Mouse (Mus musculus) liver, postnatal 0 days (tissue): ENCODE results near the gene Supt3. TPM values are rescaled to one million over a fixed set of nuclear protein-coding genes. Genes with fewer than 3 reads are reported as not detected.

Experiments
- ATAC-seq: fragments of 200-750 bp; cut with Nextera tagmentation; 2 replicates; pipeline ENCODE4 v1.8.0; 2017; ENCODE audit warnings: mild to moderate bottlenecking, moderate library complexity
- DNase-seq: peaks from one replicate; pipeline ENCODE4 v3.0.0-alpha.2; 2016
- H3K27ac ChIP-seq: fragments of 300-500 bp; sonication (generic); 2 replicates; pipeline ENCODE4 v1.5.1; 2014; ENCODE audit warnings: antibody characterized with exemption, moderate library complexity, mild to moderate bottlenecking, low read depth
- H3K27me3 ChIP-seq: fragments of 300-500 bp; sonication (generic); 2 replicates; pipeline ENCODE4 v1.6.1; 2014; ENCODE audit warnings: low read length, control low read depth, mixed read lengths; ENCODE audit not compliant: insufficient read depth
- H3K36me3 ChIP-seq: fragments of 300-500 bp; sonication (generic); replicated peaks from 2 replicates; pipeline ENCODE4 v1.6.1; 2014; ENCODE audit warnings: mild to moderate bottlenecking, control low read depth, low read length, moderate library complexity, mixed read lengths; ENCODE audit not compliant: insufficient read depth
- H3K4me1 ChIP-seq: fragments of 300-500 bp; sonication (generic); 2 replicates; pipeline ENCODE4 v1.6.1; 2014; ENCODE audit warnings: antibody characterized with exemption, mild to moderate bottlenecking, control low read depth; ENCODE audit not compliant: insufficient read depth
- H3K4me2 ChIP-seq: fragments of 300-500 bp; sonication (generic); 2 replicates; pipeline ENCODE4 v1.6.1; 2014; ENCODE audit warnings: low read depth, mild to moderate bottlenecking, low read length, moderate library complexity, mixed read lengths
- H3K4me3 ChIP-seq: fragments of 300-500 bp; sonication (generic); 2 replicates; pipeline ENCODE4 v1.5.1; 2014; ENCODE audit warnings: low read depth, low read length
- H3K9ac ChIP-seq: fragments of 300-500 bp; sonication (generic); replicated peaks from 2 replicates; pipeline ENCODE4 v1.6.1; 2014; ENCODE audit warnings: mild to moderate bottlenecking, moderate library complexity
- H3K9me3 ChIP-seq: fragments of 300-500 bp; sonication (generic); 2 replicates; pipeline ENCODE4 v1.6.1; 2016; ENCODE audit warnings: mild to moderate bottlenecking, control low read depth, low read length, mixed read lengths
- CTCF ChIP-seq: sonication (generic); IDR thresholded peaks from 2 replicates; pipeline ENCODE4 v1.5.1; 2016; ENCODE audit warnings: antibody characterized with exemption, low read depth
- EP300 ChIP-seq: IDR thresholded peaks from 2 replicates; pipeline ENCODE4 v1.6.1; 2016; ENCODE audit warnings: antibody characterized with exemption, low read depth, mild to moderate bottlenecking
- WGBS: fragments of 180-500 bp; shearing (Covaris S2); extraction: QIAGEN DNeasy Blood & Tissue Kit; methylation state at CpG from one replicate; pipeline ENCODE4 v1.1.7; 2014; ENCODE audit not compliant: insufficient replicate concordance; 5-methylcytosine and 5-hydroxymethylcytosine counted together
- polyA plus RNA-seq: library from polyadenylated mRNA; unstranded; fragments of >200 nt; fragmentation: Nextera tagmentation; extraction: Ambion mirVana; gene quantifications from 2 replicates; pipeline ENCODE4 v1.2.1, GENCODE M21; 2015

Supt3 gene
- polyA plus RNA-seq, 1 experiment from 2014 or later: 5.0 TPM

DNA sequence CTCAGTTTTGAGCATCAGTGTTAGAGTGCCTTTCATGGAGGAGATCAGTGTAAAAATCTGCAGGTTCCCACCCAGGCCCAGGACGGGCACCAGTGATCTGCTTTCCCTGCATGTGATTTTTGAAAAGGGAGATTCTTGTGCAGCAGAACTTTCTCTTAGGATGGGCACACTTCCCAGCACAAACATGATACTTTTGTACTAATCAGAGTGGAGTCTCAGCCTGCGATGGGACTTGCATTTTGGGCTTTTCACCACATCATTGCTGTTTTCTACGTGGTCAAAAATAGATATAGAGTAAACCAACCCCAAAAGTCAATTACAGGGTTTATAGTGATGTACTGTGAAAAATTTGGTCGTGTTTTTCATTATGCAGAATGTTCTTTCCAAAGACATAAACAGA lies 65.2 kb downstream of the Supt3 start:
- no peak overlapping the region for H3K4me2 ChIP-seq
- no peak for ATAC-seq
- H3K9me3 ChIP-seq: no peaks in the 10 kb centered on the region
- H3K36me3 ChIP-seq: no peaks in the 10 kb centered on the region
- no peaks in the 10 kb centered on the region for H3K27me3 ChIP-seq
- WGBS: 71% methylated on average over 4 of the region's 4 CpGs
- H3K4me3 ChIP-seq: no peak overlapping the region
- TF ChIP-seq CTCF: no peak
- TF ChIP-seq EP300: no peak
- H3K9ac ChIP-seq: no peak overlapping the region
- DNase-seq: no peak
- H3K4me1 ChIP-seq: no peaks in the 10 kb centered on the region
- no peak overlapping the region for H3K27ac ChIP-seq

DNA sequence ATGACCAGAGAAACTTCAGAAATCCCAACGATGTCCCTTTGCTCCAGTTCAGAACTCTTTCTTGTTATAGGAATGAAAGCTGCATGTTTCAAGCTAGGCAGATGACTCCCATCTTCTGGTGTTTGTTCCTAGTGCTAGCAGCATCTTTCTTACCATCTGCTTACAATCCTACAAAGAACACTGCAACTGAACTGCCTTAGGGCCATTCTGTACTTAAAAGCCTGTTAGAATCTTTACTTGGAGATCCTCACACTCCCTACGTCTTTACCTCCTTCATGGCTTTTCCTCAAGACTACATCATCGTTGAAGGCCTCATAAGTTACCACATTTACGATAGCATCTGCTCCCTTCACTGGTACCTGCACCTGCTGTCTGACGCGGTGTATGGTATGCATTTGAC lies 86.2 kb downstream of the Supt3 start:
- 83% methylated on average over 6 of the region's 6 CpGs for WGBS
- no peaks in the 10 kb centered on the region for H3K9me3 ChIP-seq
- no peak overlapping the region for H3K4me2 ChIP-seq

GRCm38 (mm10) chr17:44893592-44893991 lies 116.6 kb downstream of the Supt3 start:
- DNase-seq (no peak), ATAC-seq (no peak)
- Histone ChIP-seq H3K9me3 (no peaks in the 10 kb centered on the region), H3K4me3 (no peak overlapping the region), H3K27me3 (no peaks in the 10 kb centered on the region), H3K4me2 (no peak overlapping the region), H3K36me3 (no peaks in the 10 kb centered on the region), H3K9ac (no peak overlapping the region), H3K4me1 (no peaks in the 10 kb centered on the region), H3K27ac (no peak overlapping the region)
- 11% methylated on average over 1 of the region's 1 CpGs for WGBS
- TF ChIP-seq EP300 (no peak), CTCF (no peak)

More for the DNA sequence above, 86.2 kb downstream of the Supt3 start:
- ATAC-seq: no peak
- Histone ChIP-seq H3K27ac (no peak overlapping the region), H3K4me3 (no peak overlapping the region), H3K27me3 (no peaks in the 10 kb centered on the region), H3K4me1 (no peaks in the 10 kb centered on the region), H3K9ac (no peak overlapping the region), H3K36me3 (no peaks in the 10 kb centered on the region)
- TF ChIP-seq EP300: no peak
- no peak for TF ChIP-seq CTCF
- DNase-seq: no peak

- Histone ChIP-seq H3K9ac (no peak overlapping the region), H3K27ac (no peak overlapping the region), H3K27me3 (no peaks in the 10 kb centered on the region), H3K36me3 (no peaks in the 10 kb centered on the region), H3K4me1 (no peaks in the 10 kb centered on the region), H3K9me3 (no peaks in the 10 kb centered on the region), H3K4me3 (no peak overlapping the region), H3K4me2 (no peak overlapping the region)
- DNase-seq: no peak
- no peak for ATAC-seq
- TF ChIP-seq CTCF (no peak), EP300 (no peak)
- 61% methylated on average over 4 of the region's 4 CpGs for WGBS
Measured at GRCm38 (mm10) chr17:44943536-44944090, 166.7 kb downstream of the Supt3 start.

- Histone ChIP-seq H3K27ac (no peak overlapping the region), H3K27me3 (no peaks in the 10 kb centered on the region), H3K9me3 (no peaks in the 10 kb centered on the region), H3K4me1 (no peaks in the 10 kb centered on the region), H3K9ac (no peak overlapping the region), H3K36me3 (no peaks in the 10 kb centered on the region), H3K4me3 (no peak overlapping the region), H3K4me2 (no peak overlapping the region)
- WGBS: 61% methylated on average over 5 of the region's 5 CpGs
- DNase-seq (no peak), ATAC-seq (peak; percentile 53; the same call in 1 of the 2 replicates)
- TF ChIP-seq EP300 (0 out of 2 replicates have a peak, but pooled peaks have one; percentile 31), CTCF (no peak)
Measured at GRCm38 (mm10) chr17:44945333-44945732, 168.4 kb downstream of the Supt3 start.

DNA sequence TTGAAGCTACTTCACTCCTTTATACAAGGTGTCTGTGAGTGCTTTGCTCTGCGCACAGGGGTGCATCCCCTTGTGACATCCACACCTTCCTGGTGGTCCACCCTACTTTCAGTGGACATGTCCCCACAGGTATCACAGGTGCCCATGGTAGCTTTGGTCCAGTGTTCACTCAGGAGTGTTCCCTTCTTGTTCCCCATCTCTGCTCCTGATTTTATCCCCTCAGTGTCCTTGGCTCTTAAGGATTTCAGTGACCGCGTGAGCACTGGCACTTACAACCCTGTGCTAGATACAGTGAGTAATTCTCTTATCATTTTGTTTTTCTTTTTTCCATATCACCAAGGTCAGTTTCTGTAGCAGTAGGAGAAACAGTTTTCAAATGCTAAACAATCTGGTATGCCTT lies 171.4 kb downstream of the Supt3 start:
- Histone ChIP-seq H3K4me3 (no peak overlapping the region), H3K27me3 (no peaks in the 10 kb centered on the region), H3K36me3 (no peaks in the 10 kb centered on the region), H3K9ac (no peak overlapping the region), H3K4me1 (no peaks in the 10 kb centered on the region), H3K27ac (no peak overlapping the region), H3K4me2 (no peak overlapping the region), H3K9me3 (no peaks in the 10 kb centered on the region)
- 88% methylated on average over 3 of the region's 3 CpGs for WGBS
- DNase-seq: no peak
- no peak for ATAC-seq
- TF ChIP-seq EP300 (no peak), CTCF (no peak)

DNA sequence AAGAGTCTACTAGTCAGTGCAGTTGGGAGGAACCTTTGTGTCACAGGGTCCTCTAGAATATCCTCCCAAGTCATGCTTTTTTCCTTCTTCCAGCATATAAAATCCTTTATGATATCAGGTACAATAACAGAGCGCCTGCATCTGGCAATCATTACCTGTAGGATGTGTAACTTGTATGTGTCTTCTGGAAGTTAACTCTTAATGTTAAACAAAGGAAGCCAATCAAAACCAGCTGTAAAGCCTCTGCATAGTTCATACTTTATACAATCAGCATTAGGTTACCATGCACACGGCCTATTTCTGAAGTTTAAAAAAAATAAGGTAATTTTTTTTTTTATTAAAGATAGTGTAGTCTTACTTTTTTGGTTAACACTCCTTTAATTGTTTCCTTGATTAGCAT lies 179.7 kb downstream of the Supt3 start:
- no peaks in the 10 kb centered on the region for H3K4me1 ChIP-seq
- H3K4me2 ChIP-seq: no peak overlapping the region
- no peak overlapping the region for H3K9ac ChIP-seq
- H3K9me3 ChIP-seq: no peaks in the 10 kb centered on the region
- TF ChIP-seq EP300 (no peak), CTCF (no peak)
- H3K27ac ChIP-seq: no peak overlapping the region
- DNase-seq (no peak), ATAC-seq (no peak)
- H3K4me3 ChIP-seq: no peak overlapping the region
- no peaks in the 10 kb centered on the region for H3K27me3 ChIP-seq
- no peaks in the 10 kb centered on the region for H3K36me3 ChIP-seq
- 80% methylated on average over 2 of the region's 2 CpGs for WGBS
